Mouse (Mus musculus) testis, postnatal 14 days (tissue): ENCODE measurements around the gene Myo1h.

ENCODE experiments used
- DNase-seq: peaks from one replicate; pipeline ENCODE4 v3.0.0; 2021; ENCODE audit warnings: low spot score

Gene Myo1h

DNA sequence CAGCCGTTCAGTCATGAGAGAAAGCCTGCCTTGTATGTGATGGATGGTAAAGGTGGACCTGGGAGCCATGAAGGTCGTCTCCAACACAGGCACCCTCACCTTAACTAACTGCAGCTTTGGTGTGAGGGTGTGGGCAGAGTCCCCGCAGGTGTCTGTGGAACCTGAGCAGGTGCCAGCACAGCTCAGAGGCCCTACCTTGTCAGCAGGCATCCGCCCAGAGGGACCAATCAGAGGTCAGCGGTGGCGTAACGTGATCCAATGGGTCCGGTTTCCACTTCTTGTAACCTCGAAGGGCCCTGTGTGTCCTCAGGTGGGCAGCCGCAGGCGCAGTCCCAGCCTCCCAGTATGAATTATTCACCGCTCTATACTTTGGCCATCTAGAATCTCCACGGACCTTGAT, at the start of gene Myo1h:
TSS of gene Myo1h (plus strand) at position 293 of the 400 bp plus-strand sequence.
- no peak for DNase-seq

DNA sequence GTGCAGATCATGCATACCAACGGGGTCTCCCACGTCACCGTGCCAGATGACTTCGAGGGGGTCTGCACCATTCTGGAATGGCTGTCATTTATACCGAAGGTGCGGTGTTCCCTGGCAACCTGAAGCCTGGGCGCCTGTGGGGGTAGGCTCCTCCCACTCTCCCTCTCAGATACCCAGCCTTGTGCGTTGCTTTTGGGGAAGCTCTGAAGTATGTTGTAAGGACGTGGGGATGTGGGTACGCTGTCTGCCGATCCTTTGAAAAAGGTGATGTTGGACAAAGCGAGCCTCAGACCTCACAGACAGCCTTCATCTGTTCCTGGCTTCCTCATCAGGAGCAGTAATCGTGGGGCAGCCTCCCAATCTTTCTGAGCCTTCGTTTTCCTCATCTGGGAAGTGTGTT, 49.2 kb upstream of the Myo1h start:
- no peak for DNase-seq

DNA sequence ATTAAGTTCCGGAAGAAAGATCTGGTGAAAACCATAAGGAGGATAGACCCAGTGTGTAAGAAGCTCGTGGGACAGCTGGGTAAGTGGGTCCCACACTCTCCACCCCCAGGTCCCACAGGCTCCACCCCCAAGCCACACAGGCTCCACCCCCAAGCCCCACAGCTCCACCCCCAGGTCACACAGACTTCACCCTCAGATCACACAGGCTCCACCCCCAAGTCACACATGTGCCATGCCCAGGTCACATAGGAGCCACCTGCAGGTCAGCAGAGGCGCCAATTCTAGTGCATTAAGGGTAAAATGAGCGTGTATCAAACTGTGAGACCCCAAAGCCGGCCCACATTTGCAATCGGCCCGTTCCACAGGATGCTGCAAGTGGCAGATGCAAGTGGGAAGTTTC, 42.5 kb upstream of the Myo1h start:
- no peak for DNase-seq

GRCm38 (mm10) chr5:114248174-114248589, 40.8 kb upstream of the Myo1h start:
- peak; percentile 25 for DNase-seq

DNA sequence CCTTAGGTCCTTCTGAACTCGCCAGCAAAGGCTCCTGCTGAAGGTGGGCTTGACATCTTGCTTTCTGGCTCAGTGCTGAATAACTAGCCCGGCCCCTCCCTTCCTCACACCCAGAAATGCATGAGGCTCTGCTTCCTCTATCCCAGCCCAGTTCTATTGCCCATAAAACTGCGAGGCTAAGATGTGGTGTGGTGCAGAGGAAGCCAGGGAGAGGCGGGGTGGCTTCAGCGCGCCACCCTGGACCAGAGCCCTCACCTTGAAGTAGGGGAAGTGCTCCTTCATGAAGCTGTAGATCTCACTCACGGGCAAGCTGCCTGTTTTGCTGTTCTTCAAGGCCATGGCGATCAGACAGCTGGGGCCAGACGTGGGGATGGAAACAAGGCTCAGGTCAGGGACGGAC, 29.5 kb upstream of the Myo1h start:
- no peak for DNase-seq

GRCm38 (mm10) chr5:114261494-114261893, 27.5 kb upstream of the Myo1h start:
- DNase-seq: no peak

DNA sequence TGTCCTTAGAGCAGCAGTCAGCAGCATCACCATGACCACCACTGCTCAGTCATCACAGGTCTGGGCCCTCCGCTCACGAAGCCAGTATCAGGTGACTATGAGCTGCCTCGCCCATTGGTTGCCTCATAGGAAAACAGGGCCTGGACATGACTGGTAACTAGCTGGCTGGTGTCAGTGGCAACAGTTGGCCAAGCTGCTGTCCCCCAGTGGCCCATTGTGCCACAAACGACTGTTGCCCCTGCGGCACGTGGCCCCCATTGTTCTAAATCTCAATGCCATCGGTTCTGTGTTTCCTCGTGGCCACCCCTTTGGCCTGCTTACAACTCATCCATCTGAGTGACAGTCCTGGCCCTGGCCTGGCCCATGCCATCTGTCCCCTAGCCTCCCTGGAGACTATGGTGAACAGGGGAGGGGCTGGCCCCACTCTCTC, 24.9 kb upstream of the Myo1h start:
- DNase-seq: no peak

- no peak for DNase-seq
Measured at GRCm38 (mm10) chr5:114264791-114265190, 24.2 kb upstream of the Myo1h start.

DNA sequence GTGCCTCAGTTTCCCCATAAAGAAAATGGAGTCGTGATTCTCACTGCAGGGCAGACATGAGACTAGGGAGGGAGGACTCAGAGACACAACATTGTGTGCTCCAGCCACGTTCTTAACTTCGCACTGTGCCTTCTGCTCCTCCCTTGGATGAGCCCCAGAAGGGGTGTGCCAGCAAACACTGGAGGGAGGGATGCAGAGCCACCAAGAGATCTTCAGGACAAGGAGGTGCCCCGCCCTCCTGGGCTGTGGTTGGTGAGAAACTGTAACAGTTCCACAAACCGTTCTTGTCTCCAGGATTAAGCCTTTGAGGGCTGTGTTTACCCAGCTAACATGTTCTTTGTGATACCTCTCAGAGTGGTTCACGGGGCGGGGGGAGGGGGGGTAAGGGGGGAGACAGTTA, 20.3 kb upstream of the Myo1h start:
- no peak for DNase-seq

DNA sequence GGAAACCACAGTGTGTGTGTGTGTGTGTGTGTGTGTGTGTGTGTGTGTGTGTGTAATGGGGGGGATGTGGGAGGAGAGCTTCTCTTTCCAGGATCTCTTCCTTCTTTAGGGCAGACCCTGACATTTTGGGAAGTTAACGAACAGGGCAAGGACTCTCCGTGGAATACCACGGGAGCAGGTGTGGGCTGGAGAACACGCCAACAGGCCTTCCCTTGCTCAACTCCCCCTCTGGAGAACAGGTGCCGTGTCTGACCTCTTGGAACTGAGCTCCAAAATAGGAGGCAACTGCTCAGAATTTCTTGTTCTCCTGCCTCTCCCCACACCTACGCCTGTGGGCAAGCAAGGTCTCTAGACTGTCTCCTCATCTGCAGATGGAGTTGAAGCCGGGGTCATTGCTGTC, 19.5 kb upstream of the Myo1h start:
- DNase-seq: no peak

DNA sequence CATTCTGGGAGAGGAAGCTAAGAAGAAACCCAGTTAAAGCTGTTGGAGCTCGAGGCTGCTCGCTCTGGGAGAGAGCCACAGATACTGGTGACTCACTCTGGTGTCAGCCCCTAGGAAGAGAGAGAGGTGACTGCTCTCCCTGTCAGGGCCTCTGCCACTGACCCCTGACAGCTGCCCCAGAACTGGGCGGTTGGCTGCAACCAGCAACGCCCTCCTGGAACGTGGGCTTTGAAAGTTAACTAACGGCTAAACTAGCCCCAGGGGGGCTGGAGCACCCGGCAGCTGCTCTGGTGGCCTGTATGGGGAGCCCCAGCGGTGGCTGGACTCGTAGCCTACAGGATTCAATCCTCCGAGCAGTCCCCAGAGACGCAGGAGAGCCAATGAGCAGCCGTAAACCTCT, 19.0 kb upstream of the Myo1h start:
- DNase-seq: no peak

DNA sequence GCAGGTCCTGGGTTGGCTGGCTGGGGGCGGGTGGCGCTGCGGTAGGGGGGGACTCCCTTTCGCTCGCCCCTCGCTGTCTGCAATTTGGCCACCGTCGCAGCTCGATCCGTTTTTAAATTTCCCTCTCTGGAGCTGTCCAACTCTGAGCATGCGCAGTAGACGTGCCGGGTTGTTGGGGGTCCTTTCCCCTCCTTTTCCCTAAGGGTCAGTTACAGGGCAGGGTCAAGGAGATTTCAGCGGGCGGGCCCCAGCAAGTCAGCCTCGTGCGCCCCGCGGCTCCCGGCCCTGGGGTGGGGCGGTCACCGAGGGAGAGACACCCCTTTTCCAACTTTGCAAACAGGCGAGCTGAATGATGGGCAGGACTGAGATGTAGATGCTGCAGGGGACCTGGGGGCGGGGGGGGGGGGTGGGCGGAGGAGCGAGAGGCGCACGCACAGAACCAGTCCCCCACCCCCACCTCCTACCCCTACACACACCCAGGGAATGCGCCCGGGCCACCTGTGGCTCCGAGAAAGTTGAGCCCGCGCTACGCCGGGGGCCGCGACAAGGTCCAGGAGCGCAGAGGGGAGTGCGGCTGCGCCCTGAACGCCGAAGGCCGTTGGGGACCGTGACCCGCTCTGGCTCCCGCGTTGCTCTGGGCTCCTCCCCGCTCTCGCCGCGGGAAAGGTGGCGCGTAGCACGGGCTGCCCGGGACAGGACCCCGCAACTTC, 15.1 kb upstream of the Myo1h start, which contains the start of gene Foxn4:
TSS of gene Foxn4 (minus strand) at position 115 of the 710 bp plus-strand sequence.
- DNase-seq: no peak

GRCm38 (mm10) chr5:114275339-114275738, 13.6 kb upstream of the Myo1h start:
- DNase-seq: no peak

- DNase-seq: no peak
Measured at GRCm38 (mm10) chr5:114275991-114276390, 13.0 kb upstream of the Myo1h start.

DNA sequence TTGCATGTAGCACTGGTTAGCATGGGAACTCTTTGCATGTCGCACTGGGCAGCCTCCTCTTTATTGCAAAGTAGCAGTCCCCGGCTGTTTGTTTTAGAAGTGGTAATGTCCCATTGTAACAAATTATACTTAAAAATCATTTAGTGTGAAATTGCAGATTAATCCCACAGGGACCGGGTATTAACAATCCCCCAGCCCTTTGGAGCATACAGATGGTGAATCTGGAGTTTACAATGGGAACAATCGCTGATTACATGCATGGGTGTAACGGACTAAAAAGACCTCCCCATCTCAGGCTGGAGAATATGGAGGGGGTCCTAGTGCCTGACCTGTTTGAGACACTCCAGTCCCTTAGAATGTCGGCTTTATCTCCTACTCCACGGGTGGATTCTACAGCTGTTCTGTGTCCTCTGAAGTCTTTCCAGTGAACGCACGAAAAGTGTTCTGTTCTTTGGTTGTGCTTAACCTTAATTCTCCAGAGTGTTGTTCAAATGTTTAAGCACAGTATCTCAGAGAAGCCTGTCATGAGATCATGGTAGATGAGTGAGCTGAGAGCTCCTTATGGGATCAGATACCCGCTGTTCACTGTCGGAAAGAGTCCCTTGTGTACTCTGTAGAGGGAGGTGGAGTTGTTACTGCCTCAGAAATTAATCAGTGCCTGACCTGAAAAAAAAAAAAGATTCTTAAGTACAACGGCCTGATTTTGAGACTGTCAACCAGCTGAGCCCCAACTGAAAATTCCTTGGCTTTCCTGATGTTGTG, 9.4 kb upstream of the Myo1h start:
- DNase-seq: no peak

DNA sequence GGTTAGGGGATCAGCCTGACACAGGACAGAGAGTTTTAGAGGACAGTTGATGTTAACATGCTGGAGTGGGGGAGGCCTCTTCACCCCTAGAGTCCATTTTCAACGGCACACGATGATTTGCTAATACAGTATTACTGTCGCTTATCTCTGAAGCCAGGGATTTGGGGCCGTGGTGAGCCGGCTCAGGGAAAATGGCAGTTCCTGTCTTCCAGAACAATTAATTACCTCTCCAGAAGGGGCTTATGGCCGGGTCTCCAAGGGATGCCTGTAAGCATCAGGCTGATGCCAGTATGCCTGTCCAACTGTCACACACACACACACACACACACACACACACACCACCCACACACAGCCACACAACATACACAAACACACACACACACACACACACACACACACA, 6.6 kb upstream of the Myo1h start:
- no peak for DNase-seq

DNA sequence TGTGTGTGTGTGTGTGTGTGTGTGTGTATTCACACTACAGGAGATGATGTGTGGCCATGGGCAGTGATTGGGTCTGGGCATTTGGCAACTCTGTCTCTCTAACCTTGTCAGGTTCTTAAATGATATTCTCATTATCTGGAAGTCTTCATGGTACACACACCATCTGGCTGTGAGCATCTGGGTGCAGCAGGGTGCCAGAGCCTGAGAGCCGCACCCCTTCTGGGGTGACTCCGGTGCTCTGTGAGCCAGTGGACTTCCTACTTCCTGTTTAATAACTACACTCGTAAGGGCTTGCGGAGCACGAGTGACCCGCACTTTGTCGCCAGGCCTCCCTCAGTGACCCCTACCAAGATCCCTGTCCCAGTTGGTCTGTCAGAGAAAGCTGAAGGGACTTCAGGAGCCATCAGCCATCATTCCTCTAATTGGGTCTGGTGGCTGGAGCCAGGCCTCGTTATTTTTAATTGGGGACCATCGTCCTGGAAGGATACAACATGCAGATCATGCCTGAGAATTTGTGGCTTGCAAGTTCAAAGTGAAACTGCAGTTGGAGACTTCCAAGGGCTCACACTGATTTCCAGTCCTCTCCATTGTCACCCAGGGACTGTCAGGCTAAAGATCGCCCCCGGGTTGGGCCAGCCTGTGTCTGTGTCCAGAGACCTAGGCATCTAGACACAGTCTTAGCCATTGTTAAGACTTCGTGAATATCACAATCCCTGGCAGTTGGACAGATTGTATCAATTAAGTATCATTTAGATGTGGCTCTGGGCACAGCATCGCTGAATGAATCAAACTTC, 4.2 kb upstream of the Myo1h start:
- no peak for DNase-seq

GRCm38 (mm10) chr5:114285398-114285700, 3.6 kb upstream of the Myo1h start:
- no peak for DNase-seq

GRCm38 (mm10) chr5:114286102-114286501, 2.9 kb upstream of the Myo1h start:
- peak; percentile 39 for DNase-seq

DNA sequence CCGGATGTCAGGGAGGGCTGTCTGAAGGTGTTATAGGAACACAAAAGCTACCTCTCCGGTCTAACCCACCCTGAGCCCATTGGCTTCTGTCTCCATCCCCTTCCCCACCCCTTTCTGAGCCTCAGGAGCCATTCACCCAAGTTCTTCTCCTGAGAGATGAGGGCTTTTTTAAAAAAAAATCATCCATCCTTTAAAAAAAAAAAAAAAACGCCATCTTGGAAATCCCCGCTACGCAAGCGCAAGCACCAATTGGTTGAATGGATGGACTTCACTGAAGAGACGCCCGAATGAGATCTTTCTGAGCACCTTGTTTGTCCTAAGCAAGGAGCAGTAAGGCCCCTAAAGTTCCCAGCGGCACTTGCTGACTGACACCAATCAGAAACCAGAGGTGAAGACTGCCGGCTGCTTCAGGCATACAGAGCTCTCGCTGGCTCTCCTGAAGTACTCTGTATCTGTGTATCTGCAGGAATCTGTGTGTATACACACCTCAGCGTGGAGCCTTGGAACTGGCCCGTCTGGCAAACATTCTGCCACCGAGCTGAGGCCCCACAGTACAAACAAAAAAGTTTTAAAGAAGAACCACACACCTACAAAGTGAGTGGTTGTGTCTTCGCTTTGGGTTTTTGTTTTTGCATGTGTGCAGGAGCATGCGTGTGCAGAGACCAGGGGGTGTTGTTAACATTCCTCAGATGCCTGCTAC, 1.9 kb upstream of the Myo1h start:
- no peak for DNase-seq

GRCm38 (mm10) chr5:114288396-114288795, 570 bp upstream of the Myo1h start:
- DNase-seq: no peak

DNA sequence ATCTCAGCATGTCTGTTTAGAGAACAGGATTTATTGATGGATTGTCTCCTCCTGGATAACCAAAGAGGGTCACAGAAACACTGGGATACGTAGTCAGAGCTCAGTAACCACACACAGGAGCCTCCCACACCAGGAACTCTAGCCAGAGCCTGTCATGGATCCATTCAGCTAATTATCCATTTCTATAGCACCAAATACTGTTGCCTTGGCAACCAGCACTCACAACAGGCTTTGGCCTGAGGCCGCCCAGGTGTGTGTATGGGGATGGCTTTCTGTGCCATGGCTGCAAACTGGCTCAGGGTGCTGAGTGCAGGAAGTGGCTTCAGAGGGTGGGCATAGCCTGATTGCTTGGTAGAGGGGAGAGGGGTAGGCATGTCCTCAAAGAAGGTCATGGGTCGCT, 1.0 kb downstream of the Myo1h start:
- no peak for DNase-seq
